Mouse (Mus musculus): ENCODE measurements around the gene Ctsk. TPM values are rescaled to one million over a fixed set of nuclear protein-coding genes. Genes with fewer than 3 reads are reported as not detected.
"Not testable (repeated sequence)": the region's sequence is repeated elsewhere in the genome, so short reads cannot be mapped to it uniquely, and the experiment has no call there.

The Ctsk gene
- polyA plus RNA-seq, 1 experiment from 2014 or later = 18.4 TPM

DNA sequence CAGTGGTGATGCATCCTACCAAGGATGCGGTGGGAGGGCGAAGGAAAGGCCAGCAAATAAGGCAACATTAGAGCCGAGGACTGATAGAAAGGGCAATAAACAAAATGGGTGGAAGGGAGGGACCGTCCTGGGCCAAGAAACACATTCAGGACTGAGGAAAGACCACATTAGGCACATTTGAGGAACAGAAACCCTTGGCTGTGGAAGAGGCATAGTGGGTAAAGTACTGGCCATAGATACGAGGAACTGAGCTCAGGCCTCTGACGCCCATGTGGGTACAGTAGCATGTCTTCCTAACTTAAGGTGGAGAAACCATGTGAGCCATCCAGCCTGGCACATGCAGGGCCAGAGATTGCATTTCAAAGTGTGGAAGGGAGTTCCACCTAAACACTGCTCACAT, 30.8 kb downstream of the Ctsk start:
- Histone ChIP-seq H3K27me3 (ENCODE audit: control insufficient read depth, insufficient read depth, low read length) (no peaks in the 10 kb centered on the region), H3K4me1 (ENCODE audit: control insufficient read depth, insufficient read depth, low read length) (no peaks in the 10 kb centered on the region), H3K4me2 (ENCODE audit: low read depth, low read length) (no peak overlapping the region), H3K9ac (ENCODE audit: low read length) (no peak overlapping the region), H3K9me3 (replicated peaks; ENCODE audit: control insufficient read depth, low read length) (no peaks in the 10 kb centered on the region), H3K4me3 (ENCODE audit: low read length) (no peak overlapping the region), H3K27ac (ENCODE audit: low read length) (no peak overlapping the region), H3K36me3 (ENCODE audit: control insufficient read depth, insufficient read depth) (no peaks in the 10 kb centered on the region)
- 80% methylated on average over 6 of the region's 6 CpGs for WGBS
- no peak for ATAC-seq (replicated peaks; ENCODE audit: extremely low read depth, insufficient read depth, low FRiP score)

DNA sequence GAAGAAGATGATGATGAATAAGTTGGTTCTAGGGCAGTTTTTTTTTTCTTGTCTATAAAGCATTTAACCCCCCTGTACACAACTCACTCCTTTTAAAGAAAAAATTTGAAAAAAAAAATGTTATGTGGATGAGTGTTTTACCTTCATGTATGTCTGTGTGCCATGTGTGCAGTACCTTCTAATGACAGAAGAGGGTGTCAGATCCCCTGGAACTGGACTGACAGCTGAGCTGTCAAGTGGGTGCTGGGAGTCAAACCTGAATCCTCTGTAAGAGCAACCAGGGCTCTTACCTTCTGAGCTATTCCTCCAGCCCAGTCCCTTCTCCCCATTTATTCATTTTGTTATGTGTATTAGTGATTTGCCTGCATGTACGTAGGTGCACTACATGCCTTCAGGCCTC, 32.0 kb downstream of the Ctsk start:
- Histone ChIP-seq H3K4me1 (ENCODE audit: control insufficient read depth, insufficient read depth, low read length) (no peaks in the 10 kb centered on the region), H3K36me3 (ENCODE audit: control insufficient read depth, insufficient read depth) (no peaks in the 10 kb centered on the region), H3K9ac (ENCODE audit: low read length) (no peak overlapping the region), H3K4me3 (ENCODE audit: low read length) (no peak overlapping the region), H3K27me3 (ENCODE audit: control insufficient read depth, insufficient read depth, low read length) (no peaks in the 10 kb centered on the region), H3K27ac (ENCODE audit: low read length) (no peak overlapping the region), H3K9me3 (replicated peaks; ENCODE audit: control insufficient read depth, low read length) (no peaks in the 10 kb centered on the region), H3K4me2 (ENCODE audit: low read depth, low read length) (no peak overlapping the region)
- no peak for ATAC-seq (replicated peaks; ENCODE audit: extremely low read depth, insufficient read depth, low FRiP score)
- 96% methylated on average over 1 of the region's 1 CpGs for WGBS

DNA sequence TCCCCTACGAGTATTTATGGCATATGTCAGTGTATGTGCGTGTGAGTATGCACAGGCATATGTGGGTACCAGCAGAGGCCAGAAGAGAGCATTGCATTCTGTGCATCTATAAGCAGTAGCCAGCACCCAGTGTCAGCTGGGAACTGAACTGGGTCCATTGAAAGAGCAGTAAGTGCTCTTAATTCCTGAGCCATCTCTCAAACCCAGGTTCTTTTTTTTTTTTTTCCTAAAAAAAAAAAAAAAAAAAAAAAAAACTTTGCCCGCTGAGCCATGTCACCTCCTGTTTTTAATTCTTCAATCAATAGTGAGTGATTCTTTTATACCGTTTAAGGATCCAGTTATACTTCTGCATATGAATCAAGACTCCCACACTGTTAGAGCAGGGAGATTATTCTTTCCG, 34.3 kb downstream of the Ctsk start:
- Histone ChIP-seq H3K9ac (ENCODE audit: low read length) (no peak overlapping the region), H3K9me3 (replicated peaks; ENCODE audit: control insufficient read depth, low read length) (no peaks in the 10 kb centered on the region), H3K4me1 (ENCODE audit: control insufficient read depth, insufficient read depth, low read length) (no peaks in the 10 kb centered on the region), H3K4me2 (ENCODE audit: low read depth, low read length) (no peak overlapping the region), H3K4me3 (ENCODE audit: low read length) (no peak overlapping the region), H3K27ac (ENCODE audit: low read length) (no peak overlapping the region), H3K36me3 (ENCODE audit: control insufficient read depth, insufficient read depth) (no peaks in the 10 kb centered on the region), H3K27me3 (ENCODE audit: control insufficient read depth, insufficient read depth, low read length) (no peaks in the 10 kb centered on the region)
- no peak for ATAC-seq (replicated peaks; ENCODE audit: extremely low read depth, insufficient read depth, low FRiP score)
- 88% methylated on average over 5 of the region's 5 CpGs for WGBS

GRCm38 (mm10) chr3:95534927-95535326, 35.9 kb downstream of the Ctsk start:
- Histone ChIP-seq H3K27me3 (ENCODE audit: control insufficient read depth, insufficient read depth, low read length) (no peaks in the 10 kb centered on the region), H3K4me3 (ENCODE audit: low read length) (no peak overlapping the region), H3K36me3 (ENCODE audit: control insufficient read depth, insufficient read depth) (no peaks in the 10 kb centered on the region), H3K9ac (ENCODE audit: low read length) (no peak overlapping the region), H3K9me3 (replicated peaks; ENCODE audit: control insufficient read depth, low read length) (no peaks in the 10 kb centered on the region), H3K4me2 (ENCODE audit: low read depth, low read length) (no peak overlapping the region), H3K27ac (ENCODE audit: low read length) (no peak overlapping the region), H3K4me1 (ENCODE audit: control insufficient read depth, insufficient read depth, low read length) (no peaks in the 10 kb centered on the region)
- WGBS = 78% methylated on average over 1 of the region's 1 CpGs
- ATAC-seq (replicated peaks; ENCODE audit: extremely low read depth, insufficient read depth, low FRiP score) = no peak

GRCm38 (mm10) chr3:95538936-95539335, 39.9 kb downstream of the Ctsk start:
- H3K9me3 ChIP-seq (replicated peaks; ENCODE audit: control insufficient read depth, low read length) = no peaks in the 10 kb centered on the region
- H3K27me3 ChIP-seq (ENCODE audit: control insufficient read depth, insufficient read depth, low read length) = no peaks in the 10 kb centered on the region
- WGBS = 83% methylated on average over 10 of the region's 10 CpGs
- H3K9ac ChIP-seq (ENCODE audit: low read length) = no peak overlapping the region
- no peak overlapping the region for H3K4me2 ChIP-seq (ENCODE audit: low read depth, low read length)
- H3K4me3 ChIP-seq (ENCODE audit: low read length) = no peak overlapping the region
- H3K27ac ChIP-seq (ENCODE audit: low read length) = no peak overlapping the region
- ATAC-seq (replicated peaks; ENCODE audit: extremely low read depth, insufficient read depth, low FRiP score) = no peak
- H3K4me1 ChIP-seq (ENCODE audit: control insufficient read depth, insufficient read depth, low read length) = no peaks in the 10 kb centered on the region
- no peaks in the 10 kb centered on the region for H3K36me3 ChIP-seq (ENCODE audit: control insufficient read depth, insufficient read depth)

GRCm38 (mm10) chr3:95539837-95540236, 40.8 kb downstream of the Ctsk start:
- no peaks in the 10 kb centered on the region for H3K36me3 ChIP-seq (ENCODE audit: control insufficient read depth, insufficient read depth)
- H3K9me3 ChIP-seq (replicated peaks; ENCODE audit: control insufficient read depth, low read length) = no peaks in the 10 kb centered on the region
- H3K4me1 ChIP-seq (ENCODE audit: control insufficient read depth, insufficient read depth, low read length) = no peaks in the 10 kb centered on the region
- no peaks in the 10 kb centered on the region for H3K27me3 ChIP-seq (ENCODE audit: control insufficient read depth, insufficient read depth, low read length)
- no peak overlapping the region for H3K9ac ChIP-seq (ENCODE audit: low read length)
- H3K27ac ChIP-seq (ENCODE audit: low read length) = no peak overlapping the region
- ATAC-seq (replicated peaks; ENCODE audit: extremely low read depth, insufficient read depth, low FRiP score) = no peak
- 86% methylated on average over 4 of the region's 4 CpGs for WGBS
- no peak overlapping the region for H3K4me3 ChIP-seq (ENCODE audit: low read length)
- no peak overlapping the region for H3K4me2 ChIP-seq (ENCODE audit: low read depth, low read length)

DNA sequence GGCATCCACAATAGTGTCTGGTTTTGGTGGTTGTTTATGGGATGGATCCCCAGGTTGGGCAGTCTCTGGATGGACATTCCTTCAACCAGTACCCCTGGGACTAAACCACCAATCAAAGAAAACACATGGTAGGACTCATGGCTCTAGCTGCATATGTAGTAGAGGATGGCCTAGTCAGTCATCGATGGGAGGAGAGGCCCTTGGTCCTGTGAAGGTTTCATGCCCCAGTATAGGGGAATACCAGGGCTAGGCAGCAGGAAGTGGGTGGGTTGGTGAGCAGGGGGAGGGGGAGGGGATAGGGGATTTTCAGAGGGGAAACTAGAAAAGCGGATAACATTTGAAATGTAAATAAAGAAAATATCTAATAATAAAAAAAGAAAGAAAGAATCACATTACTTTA, 42.1 kb downstream of the Ctsk start:
- H3K9ac ChIP-seq (ENCODE audit: low read length); H3K4me2 ChIP-seq (ENCODE audit: low read depth, low read length); H3K36me3 ChIP-seq (ENCODE audit: control insufficient read depth, insufficient read depth); H3K9me3 ChIP-seq (replicated peaks; ENCODE audit: control insufficient read depth, low read length); H3K27me3 ChIP-seq (ENCODE audit: control insufficient read depth, insufficient read depth, low read length); H3K4me3 ChIP-seq (ENCODE audit: low read length); H3K4me1 ChIP-seq (ENCODE audit: control insufficient read depth, insufficient read depth, low read length); H3K27ac ChIP-seq (ENCODE audit: low read length); ATAC-seq (replicated peaks; ENCODE audit: extremely low read depth, insufficient read depth, low FRiP score): not testable (repeated sequence)
- WGBS = 75% methylated on average over 2 of the region's 2 CpGs

- Histone ChIP-seq H3K4me2 (ENCODE audit: low read depth, low read length) (no peak overlapping the region), H3K4me1 (ENCODE audit: control insufficient read depth, insufficient read depth, low read length) (no peaks in the 10 kb centered on the region), H3K4me3 (ENCODE audit: low read length) (no peak overlapping the region), H3K27ac (ENCODE audit: low read length) (no peak overlapping the region), H3K27me3 (ENCODE audit: control insufficient read depth, insufficient read depth, low read length) (no peaks in the 10 kb centered on the region), H3K36me3 (ENCODE audit: control insufficient read depth, insufficient read depth) (no peaks in the 10 kb centered on the region), H3K9me3 (replicated peaks; ENCODE audit: control insufficient read depth, low read length) (no peaks in the 10 kb centered on the region), H3K9ac (ENCODE audit: low read length) (no peak overlapping the region)
- ATAC-seq (replicated peaks; ENCODE audit: extremely low read depth, insufficient read depth, low FRiP score) = no peak
These were observed 43.1 kb downstream of the Ctsk start for GRCm38 (mm10) chr3:95542171-95542570.

GRCm38 (mm10) chr3:95542981-95543380, 43.9 kb downstream of the Ctsk start:
- WGBS = 64% methylated on average over 7 of the region's 7 CpGs
- Histone ChIP-seq H3K4me1 (ENCODE audit: control insufficient read depth, insufficient read depth, low read length) (no peaks in the 10 kb centered on the region), H3K9ac (ENCODE audit: low read length) (no peak overlapping the region), H3K4me2 (ENCODE audit: low read depth, low read length) (no peak overlapping the region), H3K27me3 (ENCODE audit: control insufficient read depth, insufficient read depth, low read length) (no peaks in the 10 kb centered on the region), H3K36me3 (ENCODE audit: control insufficient read depth, insufficient read depth) (no peaks in the 10 kb centered on the region), H3K4me3 (ENCODE audit: low read length) (no peak overlapping the region), H3K9me3 (replicated peaks; ENCODE audit: control insufficient read depth, low read length) (no peaks in the 10 kb centered on the region), H3K27ac (ENCODE audit: low read length) (no peak overlapping the region)
- ATAC-seq (replicated peaks; ENCODE audit: extremely low read depth, insufficient read depth, low FRiP score) = no peak

- 81% methylated on average over 1 of the region's 1 CpGs for WGBS
- no peaks in the 10 kb centered on the region for H3K4me1 ChIP-seq (ENCODE audit: control insufficient read depth, insufficient read depth, low read length)
- no peaks in the 10 kb centered on the region for H3K27me3 ChIP-seq (ENCODE audit: control insufficient read depth, insufficient read depth, low read length)
- H3K4me2 ChIP-seq (ENCODE audit: low read depth, low read length) = no peak overlapping the region
- no peaks in the 10 kb centered on the region for H3K36me3 ChIP-seq (ENCODE audit: control insufficient read depth, insufficient read depth)
- H3K9ac ChIP-seq (ENCODE audit: low read length) = no peak overlapping the region
- no peak overlapping the region for H3K27ac ChIP-seq (ENCODE audit: low read length)
- no peaks in the 10 kb centered on the region for H3K9me3 ChIP-seq (replicated peaks; ENCODE audit: control insufficient read depth, low read length)
- no peak for ATAC-seq (replicated peaks; ENCODE audit: extremely low read depth, insufficient read depth, low FRiP score)
- no peak overlapping the region for H3K4me3 ChIP-seq (ENCODE audit: low read length)
These were observed 51.1 kb downstream of the Ctsk start for GRCm38 (mm10) chr3:95550176-95550575.

Data from heart, embryonic 16.5 days (tissue).